Mouse (Mus musculus) frontal cortex, postnatal 25 days (tissue): ENCODE results near the gene Qrich2.
A peak's percentile ranks its signal among the peaks of the same experiment; 100 is the strongest.
"Not testable (repeated sequence)": the region's sequence is repeated elsewhere in the genome, so short reads cannot be mapped to it uniquely, and the experiment has no call there.

Experiments used
- DNase-seq, 2 experiments: peaks; one replicate each; pipeline ENCODE4 v3.0.0; 2022; ENCODE audit warnings: low spot score in 2 of 2

Qrich2 gene

GRCm38 (mm10) chr11:116466141-116466540, at the start of gene Qrich2:
Gene Qrich2, minus strand, starts transcription at chr11:116466241.
- DNase-seq: no peak

- DNase-seq: no peak
These were observed 49.4 kb upstream of the Qrich2 start for GRCm38 (mm10) chr11:116515330-116516020.

- no peak for DNase-seq
These were observed 47.5 kb upstream of the Qrich2 start for GRCm38 (mm10) chr11:116513531-116514038.

GRCm38 (mm10) chr11:116512987-116513386, 46.9 kb upstream of the Qrich2 start:
- DNase-seq: no peak

- DNase-seq: no peak
These were observed 46.1 kb upstream of the Qrich2 start for GRCm38 (mm10) chr11:116512154-116512553.

- no peak for DNase-seq
These were observed 45.3 kb upstream of the Qrich2 start for GRCm38 (mm10) chr11:116511301-116511868.

- no peak for DNase-seq
These were observed 42.6 kb upstream of the Qrich2 start for GRCm38 (mm10) chr11:116508689-116509088.

- DNase-seq: no peak
These were observed 40.3 kb upstream of the Qrich2 start for GRCm38 (mm10) chr11:116506151-116506875.

- no peak for DNase-seq
These were observed 39.5 kb upstream of the Qrich2 start for GRCm38 (mm10) chr11:116505573-116505972.

GRCm38 (mm10) chr11:116504516-116504915, 38.5 kb upstream of the Qrich2 start:
- DNase-seq: no peak

GRCm38 (mm10) chr11:116501005-116501746, 35.1 kb upstream of the Qrich2 start:
- DNase-seq: no peak

GRCm38 (mm10) chr11:116499018-116499417, 33.0 kb upstream of the Qrich2 start:
- no peak for DNase-seq

GRCm38 (mm10) chr11:116498596-116498995, 32.6 kb upstream of the Qrich2 start:
- no peak for DNase-seq

GRCm38 (mm10) chr11:116497313-116497712, 31.3 kb upstream of the Qrich2 start:
- no peak for DNase-seq

- DNase-seq: peak in 1 of 2 experiments; percentile 50
These were observed 28.6 kb upstream of the Qrich2 start for GRCm38 (mm10) chr11:116494474-116495174.

GRCm38 (mm10) chr11:116493795-116494252, 27.8 kb upstream of the Qrich2 start, which contains the start of gene Prpsap1:
Gene Prpsap1, minus strand, starts transcription at chr11:116494202.
- no peak for DNase-seq

- DNase-seq: no peak
These were observed 27.1 kb upstream of the Qrich2 start for GRCm38 (mm10) chr11:116493191-116493590.

GRCm38 (mm10) chr11:116492507-116492906, 26.5 kb upstream of the Qrich2 start:
- not testable (repeated sequence) for DNase-seq

GRCm38 (mm10) chr11:116491338-116491737, 25.3 kb upstream of the Qrich2 start:
- DNase-seq: no peak

GRCm38 (mm10) chr11:116490232-116491107, 24.4 kb upstream of the Qrich2 start:
- peak; percentile 73 to 75 for DNase-seq
